Mouse (Mus musculus) olfactory bulb, adult 2 months (tissue): Measurements from ENCODE around the gene Ggcx. TPM values are rescaled to one million over a fixed set of nuclear protein-coding genes. Genes with fewer than 3 reads are reported as not detected.

ENCODE experiments used
- H3K27ac ChIP-seq: fragments of 200-500 bp; 2 replicates; pipeline ENCODE4 v1.5.1; 2012; ENCODE audit warnings: low read depth, low read length; ENCODE audit not compliant: insufficient read depth
- H3K4me1 ChIP-seq: fragments of 200-500 bp; 2 replicates; pipeline ENCODE4 v1.6.1; 2012; ENCODE audit warnings: low read length; ENCODE audit not compliant: control insufficient read depth, insufficient read depth
- H3K4me3 ChIP-seq: fragments of 200-500 bp; 2 replicates; pipeline ENCODE4 v1.5.1; 2012; ENCODE audit warnings: mild to moderate bottlenecking, low read depth, low read length, moderate library complexity; ENCODE audit not compliant: insufficient read depth
- CTCF ChIP-seq: fragments of 200-500 bp; IDR thresholded peaks from 2 replicates; pipeline ENCODE4 v1.5.1; 2012; ENCODE audit warnings: low read depth, mild to moderate bottlenecking, low read length, moderate library complexity; ENCODE audit not compliant: insufficient read depth
- POLR2A ChIP-seq: fragments of 200-500 bp; IDR thresholded peaks from 2 replicates; pipeline ENCODE4 v1.6.1; 2012; ENCODE audit warnings: mild to moderate bottlenecking, low read depth, low read length, moderate library complexity; ENCODE audit not compliant: insufficient read depth
- WGBS: fragments of 180-500 bp; shearing (Covaris S2); methylation state at CpG from one replicate; pipeline ENCODE4 v1.1.7; 2018; 5-methylcytosine and 5-hydroxymethylcytosine counted together
- polyA plus RNA-seq: library from polyadenylated mRNA; stranded (reverse); fragments of >200 nt; gene quantifications from 2 replicates; pipeline ENCODE4 v1.2.4, GENCODE M21; 2012; ENCODE audit warnings: low replicate concordance; ENCODE audit not compliant: missing spikeins, insufficient read depth, insufficient read length

Ggcx gene
- polyA plus RNA-seq, 1 experiment: not detected

DNA sequence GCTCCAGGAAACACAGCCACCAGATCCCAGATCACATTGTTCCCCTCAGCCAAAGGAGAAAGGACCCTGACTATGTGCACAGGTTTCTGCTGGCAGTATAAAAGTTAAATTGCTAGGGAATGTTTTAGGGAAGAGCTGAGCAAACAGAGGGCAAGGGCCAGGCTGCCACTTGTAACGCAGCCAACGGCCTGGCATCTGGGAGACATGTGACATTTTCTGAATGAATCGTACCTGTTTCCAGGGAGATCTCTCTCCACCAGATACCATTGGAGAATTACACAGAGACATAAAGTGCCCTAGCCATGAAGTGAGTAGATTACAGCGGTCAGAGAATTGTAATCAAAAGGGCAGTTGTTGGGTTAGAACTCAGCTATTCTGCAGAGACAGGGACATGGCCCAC lies 40.9 kb upstream of the Ggcx start:
- H3K4me3 ChIP-seq: no peak overlapping the region
- H3K4me1 ChIP-seq: peaks cover 8% of the 10 kb centered on the region; the same call in 1 of the 2 replicates
- H3K27ac ChIP-seq: no peak overlapping the region
- TF ChIP-seq CTCF: no peak
- no peak for TF ChIP-seq POLR2A
- 83% methylated on average over 4 of the region's 4 CpGs for WGBS

DNA sequence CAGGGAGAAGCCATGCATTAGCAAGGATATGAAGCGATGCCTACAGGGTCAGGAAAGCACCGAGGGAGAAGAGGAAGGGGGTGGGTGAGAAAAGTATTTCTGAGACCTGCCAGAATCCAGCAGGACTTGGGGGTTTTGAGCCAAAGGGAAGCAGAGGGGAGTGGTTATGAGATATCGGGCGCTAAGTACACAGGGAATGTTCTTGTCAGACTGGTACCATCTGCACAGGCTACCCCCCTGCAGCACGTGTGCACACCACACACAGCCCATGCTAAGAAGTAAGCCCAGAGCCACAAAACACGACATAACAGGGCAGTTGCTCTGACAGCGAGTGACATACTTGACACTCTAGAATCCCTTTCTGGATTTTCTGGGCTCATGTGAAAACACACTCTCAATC lies 39.9 kb upstream of the Ggcx start:
- no peak overlapping the region for H3K27ac ChIP-seq
- H3K4me1 ChIP-seq: peaks cover 8% of the 10 kb centered on the region; the same call in 1 of the 2 replicates
- TF ChIP-seq POLR2A (no peak), CTCF (no peak)
- 73% methylated on average over 7 of the region's 7 CpGs for WGBS
- no peak overlapping the region for H3K4me3 ChIP-seq

DNA sequence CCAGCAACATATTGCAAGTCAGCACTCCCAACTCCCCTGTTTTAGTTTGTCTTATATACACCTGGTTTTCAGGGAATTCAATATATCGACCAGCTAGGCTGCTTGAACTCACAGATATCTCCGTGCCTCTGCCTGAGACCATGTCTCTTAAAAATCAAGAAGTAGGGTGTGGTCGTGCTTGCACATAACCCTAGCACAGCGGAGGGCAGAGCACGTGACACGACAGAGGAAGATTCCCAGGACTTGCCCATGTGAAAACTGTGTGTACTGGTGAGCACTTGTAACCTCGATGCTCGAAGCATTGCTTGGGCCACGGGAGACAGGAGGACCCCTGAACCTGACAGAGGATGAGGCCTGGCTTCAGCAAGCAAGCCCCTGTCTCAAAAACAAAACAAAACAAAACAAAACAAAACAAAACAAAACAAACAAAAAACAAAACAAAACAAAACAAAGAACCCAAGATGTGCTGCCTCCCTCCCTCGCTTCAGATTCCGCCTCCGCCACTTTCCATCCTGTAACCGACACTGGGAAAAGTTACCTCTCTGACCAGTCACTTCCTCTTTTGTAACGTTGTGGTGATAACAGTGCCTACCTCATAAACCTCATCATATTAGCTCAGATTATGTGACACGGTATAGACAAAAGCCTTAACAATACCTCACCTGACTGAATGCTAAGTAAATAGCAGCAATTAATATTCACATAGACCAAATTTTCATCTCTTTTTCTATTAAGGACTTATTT lies 39.1 kb upstream of the Ggcx start:
- TF ChIP-seq POLR2A (no peak), CTCF (no peak)

DNA sequence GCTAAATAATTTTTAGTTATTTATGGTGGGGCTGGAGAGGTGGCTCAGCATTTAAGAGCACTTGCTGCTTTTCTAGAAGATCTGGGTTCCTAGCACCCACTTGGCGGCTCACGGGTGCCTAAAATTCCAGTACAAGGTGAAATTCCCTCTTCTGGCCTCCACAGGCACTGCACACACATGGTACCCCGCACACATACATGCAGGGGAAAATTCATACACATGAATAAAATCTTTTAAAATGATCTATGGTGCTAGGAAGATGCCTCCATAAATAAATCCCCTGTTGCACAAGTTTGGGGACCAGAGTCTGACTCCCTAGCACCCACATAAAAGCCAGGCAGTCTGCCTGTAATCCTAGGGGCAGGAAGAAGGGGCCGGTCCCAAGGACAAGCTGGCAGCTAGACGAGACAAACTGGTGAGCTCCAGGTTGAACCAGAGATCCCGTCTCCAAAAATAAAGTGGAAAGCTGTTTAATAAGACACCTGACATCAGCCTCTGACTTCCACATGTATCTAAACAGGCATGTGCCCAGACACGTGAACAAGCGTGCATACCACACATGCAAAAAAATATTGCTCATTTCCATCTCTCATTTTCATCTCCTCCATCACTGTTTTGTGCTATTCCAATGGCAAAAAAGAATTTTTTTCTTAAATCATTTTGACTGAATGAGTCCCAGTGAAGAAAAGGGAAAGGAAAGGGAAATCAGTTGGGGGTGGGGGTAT lies 35.4 kb upstream of the Ggcx start:
- Histone ChIP-seq H3K4me3 (no peak overlapping the region), H3K27ac (no peak overlapping the region), H3K4me1 (peaks cover 4% of the 10 kb centered on the region; the same call in 1 of the 2 replicates)
- no peak for TF ChIP-seq CTCF
- no peak for TF ChIP-seq POLR2A
- 93% methylated on average over 8 of the region's 8 CpGs for WGBS

More for the DNA sequence above, 39.1 kb upstream of the Ggcx start:
- 87% methylated on average over 15 of the region's 15 CpGs for WGBS
- no peak overlapping the region for H3K27ac ChIP-seq
- peaks cover 8% of the 10 kb centered on the region; the same call in 1 of the 2 replicates for H3K4me1 ChIP-seq
- H3K4me3 ChIP-seq: no peak overlapping the region

DNA sequence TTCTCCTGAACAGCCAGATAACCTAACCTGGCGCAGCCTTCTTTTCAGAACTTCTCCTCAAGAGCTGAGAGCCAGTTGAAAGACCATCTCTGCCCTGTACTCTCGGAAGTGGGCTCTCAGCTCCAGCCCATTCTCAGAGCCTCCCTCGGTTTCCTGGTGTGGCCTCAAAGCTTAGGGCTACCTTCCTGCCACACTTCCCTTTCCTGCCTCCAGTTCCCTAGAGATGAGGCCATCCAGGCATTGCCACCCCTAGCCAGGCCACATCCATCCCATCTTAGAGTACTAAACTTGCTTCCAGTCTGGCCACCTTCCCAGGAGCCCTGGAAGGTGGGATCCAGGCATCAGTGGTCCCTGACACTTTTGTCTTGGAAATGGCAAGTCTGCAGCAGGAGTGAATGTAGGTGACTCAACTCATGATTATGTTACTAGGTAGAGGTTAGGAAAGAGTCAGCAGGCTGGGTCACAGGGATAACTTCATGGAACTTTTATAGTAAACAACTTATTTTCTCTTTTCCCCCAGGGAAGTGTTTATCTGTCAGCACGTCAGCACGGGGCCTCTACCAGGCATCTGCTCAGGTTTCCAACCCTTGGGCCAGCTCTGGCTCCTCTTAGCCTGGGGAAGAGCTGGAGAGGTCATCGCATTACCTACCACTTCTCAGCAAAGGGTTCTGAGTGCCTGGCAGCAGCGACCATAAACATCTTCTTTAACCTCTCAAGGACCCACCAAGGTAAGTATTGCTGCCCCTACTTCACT lies 34.6 kb upstream of the Ggcx start:
- Histone ChIP-seq H3K4me1 (peaks cover 4% of the 10 kb centered on the region; the same call in 1 of the 2 replicates), H3K27ac (no peak overlapping the region), H3K4me3 (peak overlapping the region; percentile 46)
- WGBS: 63% methylated on average over 7 of the region's 7 CpGs
- no peak for TF ChIP-seq POLR2A
- TF ChIP-seq CTCF: no peak

DNA sequence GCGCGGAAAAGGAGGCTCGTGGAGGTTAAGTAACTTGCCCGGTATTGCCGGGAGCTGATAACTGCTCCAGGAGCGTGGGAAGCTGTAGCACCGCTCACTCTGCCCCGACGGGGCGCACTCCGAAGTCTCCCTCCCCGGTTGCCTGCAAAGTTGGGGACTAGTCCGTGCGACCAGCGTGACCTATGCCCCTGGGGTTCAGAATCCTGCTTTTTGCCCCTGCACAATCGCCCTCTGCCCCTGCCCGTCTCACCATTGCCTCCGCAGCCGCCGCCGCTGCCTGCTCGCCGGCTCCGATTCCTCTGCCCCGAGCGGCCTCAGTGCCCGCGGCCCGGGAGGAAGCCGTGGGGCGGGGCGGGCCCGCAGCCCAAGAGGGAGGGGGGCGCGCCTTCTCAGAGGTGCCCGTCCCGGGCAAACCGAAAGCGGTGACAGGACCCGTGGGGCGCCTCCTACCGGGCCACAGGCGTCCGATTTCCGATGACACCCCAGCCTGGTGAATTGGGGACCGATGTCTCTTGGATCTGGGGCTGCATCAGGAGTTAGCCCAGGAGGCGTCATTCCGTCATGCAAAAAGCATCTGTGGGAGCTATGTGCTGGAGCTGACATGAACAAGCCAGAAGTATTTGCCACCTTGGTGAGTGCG lies 33.9 kb upstream of the Ggcx start, which contains the start of gene Vamp5:
Gene Vamp5 (minus strand): TSS at position 338 of the 640 bp plus-strand sequence.
- WGBS: 4% methylated on average over 49 of the region's 49 CpGs
- Histone ChIP-seq H3K27ac (no peak within 1 kb of the TSS), H3K4me3 (peak within 1 kb of the TSS; percentile 46), H3K4me1 (peaks cover 4% of the 10 kb centered on the region; the same call in 1 of the 2 replicates)
- TF ChIP-seq CTCF (no peak), POLR2A (no peak)

DNA sequence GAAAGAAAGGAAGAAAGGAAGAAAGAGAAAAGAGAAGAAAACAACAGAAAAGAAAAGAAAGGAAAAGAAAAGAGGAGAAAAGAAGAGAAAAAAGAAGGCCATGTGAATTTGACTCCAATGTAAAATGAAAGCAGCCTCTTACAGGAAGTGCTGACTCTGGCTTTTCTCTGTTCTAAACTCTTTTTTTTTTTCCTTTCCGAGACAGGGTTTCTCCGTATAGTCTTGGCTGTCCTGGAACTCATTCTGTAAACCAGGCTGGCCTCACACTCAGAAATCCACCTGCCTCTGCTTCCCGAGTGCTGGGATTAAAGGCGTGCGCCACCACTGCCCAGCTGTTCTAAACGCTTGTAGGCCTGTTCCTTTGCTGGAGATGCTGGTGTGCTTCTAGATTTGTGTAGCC lies 31.6 kb upstream of the Ggcx start:
- no peak for TF ChIP-seq CTCF
- TF ChIP-seq POLR2A: no peak
- Histone ChIP-seq H3K4me3 (no peak overlapping the region), H3K4me1 (peaks cover 4% of the 10 kb centered on the region; the same call in 1 of the 2 replicates), H3K27ac (no peak overlapping the region)
- WGBS: 86% methylated on average over 6 of the region's 6 CpGs

DNA sequence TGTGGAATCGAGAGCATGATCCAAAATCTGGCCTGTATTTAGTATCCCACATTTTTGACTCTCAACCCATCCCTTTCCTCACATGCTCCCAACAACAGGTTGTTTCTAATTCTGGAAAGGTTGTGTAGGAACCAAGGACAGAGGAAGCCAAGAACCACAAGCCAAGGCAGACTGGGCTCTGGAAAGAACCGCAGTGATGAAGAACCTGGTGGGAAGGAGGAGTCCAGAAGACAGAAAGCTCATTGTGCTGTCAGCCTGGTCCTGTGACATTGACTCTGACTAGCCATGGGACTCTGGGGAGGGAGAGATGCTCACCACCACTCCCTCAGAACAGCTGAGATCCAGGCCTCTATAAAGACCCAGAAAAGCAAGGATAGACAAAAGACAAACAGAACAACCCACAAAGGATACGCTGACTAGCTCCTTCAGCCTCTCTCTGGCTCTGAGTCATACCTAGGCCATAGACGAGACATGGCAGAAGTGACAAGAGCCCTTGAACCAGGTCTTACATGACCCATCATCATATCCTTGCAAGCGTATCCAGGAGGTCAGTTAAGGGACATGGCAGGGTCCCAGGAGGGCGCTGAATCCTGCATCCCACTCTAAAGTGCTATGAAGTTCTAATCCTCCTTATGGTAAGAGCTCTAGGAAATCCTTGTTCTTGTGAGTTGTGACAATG lies 30.8 kb upstream of the Ggcx start:
- H3K4me3 ChIP-seq: no peak overlapping the region
- no peak overlapping the region for H3K27ac ChIP-seq
- 84% methylated on average over 6 of the region's 6 CpGs for WGBS
- TF ChIP-seq POLR2A (no peak), CTCF (no peak)
- peaks cover 4% of the 10 kb centered on the region; the same call in 1 of the 2 replicates for H3K4me1 ChIP-seq
